In genomic region chr19:45796061-45796556, GRCm38 (mm10) we compare ENCODE assay signal across 7 mouse cellular contexts. TPM values are rescaled to one million over a fixed set of nuclear protein-coding genes. Genes with fewer than 3 reads are reported as not detected.
DNase-seq lines count a peak whose midpoint lies in the region; ATAC-seq lines count a peak whose summit lies in the region.

No protein-coding gene starts in this region.

- H3K9me3 ChIP-seq in forebrain, embryonic 16.5 days (ENCODE audit: control insufficient read depth, low read length): no peaks in the 10 kb centered on the region
- H3K9me3 ChIP-seq in liver, embryonic 16.5 days (replicated peaks; ENCODE audit: control insufficient read depth, low read length): no peaks in the 10 kb centered on the region
- no peaks in the 10 kb centered on the region for H3K9me3 ChIP-seq in stomach, embryonic 15.5 days

- no peaks in the 10 kb centered on the region for H3K36me3 ChIP-seq in forebrain, embryonic 16.5 days (ENCODE audit: control insufficient read depth, insufficient read depth)
- H3K36me3 ChIP-seq in liver, embryonic 16.5 days (ENCODE audit: control insufficient read depth, insufficient read depth): no peaks in the 10 kb centered on the region
- H3K36me3 ChIP-seq in stomach, embryonic 15.5 days: no peaks in the 10 kb centered on the region

- H3K4me3 ChIP-seq in forebrain, embryonic 16.5 days (replicated peaks; ENCODE audit: low read length): no peak overlapping the region
- 0 out of 2 replicates have a peak overlapping the region, but pooled peaks have one; percentile 3 for H3K4me3 ChIP-seq in liver, embryonic 16.5 days (ENCODE audit: low read depth, low read length)
- H3K4me3 ChIP-seq in stomach, embryonic 15.5 days (replicated peaks): peak overlapping the region; percentile 11; the same call in 1 of the 2 replicates

- H3K27me3 ChIP-seq in forebrain, embryonic 16.5 days (replicated peaks; ENCODE audit: control insufficient read depth, insufficient read depth, low read length): no peaks in the 10 kb centered on the region
- no peaks in the 10 kb centered on the region for H3K27me3 ChIP-seq in liver, embryonic 16.5 days (ENCODE audit: control insufficient read depth, insufficient read depth, low read depth, low read length)
- no peaks in the 10 kb centered on the region for H3K27me3 ChIP-seq in stomach, embryonic 15.5 days (replicated peaks)

- 9% methylated on average over 15 of the region's 15 CpGs for WGBS in forebrain, embryonic 16.5 days
- WGBS in liver, embryonic 16.5 days (ENCODE audit: insufficient replicate concordance): 31% methylated on average over 15 of the region's 15 CpGs
- WGBS in stomach, embryonic 15.5 days: 14% methylated on average over 15 of the region's 15 CpGs

- ATAC-seq in forebrain, embryonic 16.5 days: no peak
- peak; percentile 82 for ATAC-seq in liver, embryonic 16.5 days (ENCODE audit: low read depth)
- ATAC-seq in stomach, embryonic 15.5 days (ENCODE audit: insufficient read depth, low FRiP score, low read depth): peak; percentile 61; the same call in 1 of the 2 replicates

- peaks cover 4% of the 10 kb centered on the region; the same call in 1 of the 2 replicates for H3K4me1 ChIP-seq in forebrain, embryonic 16.5 days (replicated peaks; ENCODE audit: control insufficient read depth, insufficient read depth, low read length)
- peaks cover 12% of the 10 kb centered on the region for H3K4me1 ChIP-seq in liver, embryonic 16.5 days (ENCODE audit: control insufficient read depth, low read depth, low read length)
- no peaks in the 10 kb centered on the region for H3K4me1 ChIP-seq in stomach, embryonic 15.5 days

- DNase-seq in CD4-positive, CD25-positive, alpha-beta regulatory T cell, adult 2 months (ENCODE audit: low read depth, low spot score): peak; percentile 91
- DNase-seq in CD8-positive naive resting alpha-beta T cell, adult 2 months (ENCODE audit: low read depth in 2 of 2, low spot score in 2 of 2): peak; percentile 77 to 85
- DNase-seq in right cerebral cortex, postnatal 4 days: no peak
- DNase-seq in layer of hippocampus, adult 18-20 months (ENCODE audit: low spot score in 2 of 2): no peak

- no peak overlapping the region for H3K27ac ChIP-seq in forebrain, embryonic 16.5 days (ENCODE audit: low read length)
- no peak overlapping the region for H3K27ac ChIP-seq in liver, embryonic 16.5 days (ENCODE audit: low read length)
- H3K27ac ChIP-seq in stomach, embryonic 15.5 days: no peak overlapping the region

- no peak overlapping the region for H3K9ac ChIP-seq in forebrain, embryonic 16.5 days (replicated peaks; ENCODE audit: low read depth, low read length)
- no peak overlapping the region; the same call in 1 of the 2 replicates for H3K9ac ChIP-seq in liver, embryonic 16.5 days (ENCODE audit: low read depth, low read length)
- H3K9ac ChIP-seq in stomach, embryonic 15.5 days: no peak overlapping the region

- H3K4me2 ChIP-seq in forebrain, embryonic 16.5 days (ENCODE audit: low read length): peak overlapping the region; percentile 37
- H3K4me2 ChIP-seq in liver, embryonic 16.5 days (ENCODE audit: low read depth, low read length): peak overlapping the region; percentile 41
- peak overlapping the region; percentile 42 for H3K4me2 ChIP-seq in stomach, embryonic 15.5 days

RNA-seq across cellular contexts. Expression of gene Mgea5, which starts 12.5 kb away (rescaled TPM):
- polyA plus RNA-seq in forebrain, embryonic 16.5 days (2015; fragmentation: Nextera tagmentation; extraction: Ambion mirVana): 77.0 and 90.5 TPM in 2 replicates
- 15.6 and 16.3 TPM in 2 replicates for polyA plus RNA-seq in liver, embryonic 16.5 days (2015; fragmentation: Nextera tagmentation; extraction: Ambion mirVana)
- 42.2 and 47.2 TPM in 2 replicates for polyA plus RNA-seq in stomach, embryonic 15.5 days (2015; fragmentation: Nextera tagmentation; extraction: Ambion mirVana)
- 100 to 1,000 TPM; 153 to 160 TPM for total RNA-seq in layer of hippocampus, adult 18-20 months (2021)

RNA-seq across cellular contexts. Expression of gene Kcnip2, which starts 19.8 kb away (rescaled TPM):
- 12.3 and 14.6 TPM in 2 replicates for polyA plus RNA-seq in forebrain, embryonic 16.5 days (2015; fragmentation: Nextera tagmentation; extraction: Ambion mirVana)
- 2.2 TPM in 2 replicates for polyA plus RNA-seq in liver, embryonic 16.5 days (2015; fragmentation: Nextera tagmentation; extraction: Ambion mirVana)
- polyA plus RNA-seq in stomach, embryonic 15.5 days (2015; fragmentation: Nextera tagmentation; extraction: Ambion mirVana): 1.6 and 2.8 TPM in 2 replicates
- total RNA-seq in layer of hippocampus, adult 18-20 months (2021): 100 to 1,000 TPM; 208 to 213 TPM

RNA-seq across cellular contexts. Expression of gene Npm3, which starts 46.7 kb away (rescaled TPM):
- 6.7 and 10.6 TPM in 2 replicates for polyA plus RNA-seq in forebrain, embryonic 16.5 days (2015; fragmentation: Nextera tagmentation; extraction: Ambion mirVana)
- polyA plus RNA-seq in liver, embryonic 16.5 days (2015; fragmentation: Nextera tagmentation; extraction: Ambion mirVana): 4.6 and 6.1 TPM in 2 replicates
- polyA plus RNA-seq in stomach, embryonic 15.5 days (2015; fragmentation: Nextera tagmentation; extraction: Ambion mirVana): 16.0 and 16.3 TPM in 2 replicates
- total RNA-seq in layer of hippocampus, adult 18-20 months (2021): 10 to 100 TPM in 1 of 2 experiments, 1 to 10 TPM in 1; 9.6 to 11.3 TPM

RNA-seq across cellular contexts. Expression of gene Fgf8, which starts 53.4 kb away (rescaled TPM):
- 0.31 and 0.43 TPM in 2 replicates for polyA plus RNA-seq in forebrain, embryonic 16.5 days (2015; fragmentation: Nextera tagmentation; extraction: Ambion mirVana)
- not detected in 2 replicates for polyA plus RNA-seq in liver, embryonic 16.5 days (2015; fragmentation: Nextera tagmentation; extraction: Ambion mirVana)
- 0.17 TPM in 1 of 2 replicates, not detected in the other for polyA plus RNA-seq in stomach, embryonic 15.5 days (2015; fragmentation: Nextera tagmentation; extraction: Ambion mirVana)
- total RNA-seq in layer of hippocampus, adult 18-20 months (2021): not detected

Comparison
In these comparisons a context has a peak if more than half of its experiments do, and no peak if none do; other contexts are left out.
1. DNase-seq: peak in CD4-positive, CD25-positive, alpha-beta regulatory T cell, adult 2 months (single experiment) and CD8-positive naive resting alpha-beta T cell, adult 2 months (2 of 2); none in right cerebral cortex, postnatal 4 days (single experiment) and layer of hippocampus, adult 18-20 months (0 of 2).
2. Peak in every context shown above with its lines, with median percentiles within 50 percentile points of each other: H3K4me2 ChIP-seq.